Mouse (Mus musculus) lung, embryonic 14.5 days (tissue): ENCODE measurements at regions not wholly inside any gene's neighbourhood (a gene's known extent, or its start where the extent isn't known, plus 50 kb on each side); places are given as distances from the start of the nearest gene placed in this dataset.

Experiments used
- ATAC-seq: fragments of 200-750 bp; cut with Nextera tagmentation; 2 replicates; pipeline ENCODE4 v1.8.0; 2017; ENCODE audit warnings: mild to moderate bottlenecking, moderate TSS enrichment, moderate library complexity; ENCODE audit not compliant: insufficient read depth
- DNase-seq: peaks from one replicate; pipeline ENCODE4 v3.0.0-alpha.2; 2015
- H3K27ac ChIP-seq: fragments of 300-500 bp; sonication (generic); 2 replicates; pipeline ENCODE4 v1.5.1; 2014; ENCODE audit warnings: low read depth, mild to moderate bottlenecking, moderate library complexity
- H3K27me3 ChIP-seq: fragments of 300-500 bp; sonication (generic); 2 replicates; pipeline ENCODE4 v1.6.1; 2014; ENCODE audit warnings: low read length, control low read depth; ENCODE audit not compliant: insufficient read depth
- H3K36me3 ChIP-seq: fragments of 300-500 bp; sonication (generic); 2 replicates; pipeline ENCODE4 v1.6.1; 2014; ENCODE audit warnings: control low read depth; ENCODE audit not compliant: insufficient read depth
- H3K4me1 ChIP-seq: fragments of 300-500 bp; sonication (generic); 2 replicates; pipeline ENCODE4 v1.6.1; 2014; ENCODE audit warnings: antibody characterized with exemption, control low read depth; ENCODE audit not compliant: insufficient read depth
- H3K4me2 ChIP-seq: fragments of 300-500 bp; sonication (generic); 2 replicates; pipeline ENCODE4 v1.6.1; 2014; ENCODE audit warnings: mild to moderate bottlenecking
- H3K4me3 ChIP-seq: fragments of 300-500 bp; sonication (generic); 2 replicates; pipeline ENCODE4 v1.5.1; 2014; ENCODE audit warnings: low read depth, low read length
- H3K9ac ChIP-seq: fragments of 300-500 bp; sonication (generic); 2 replicates; pipeline ENCODE4 v1.6.1; 2014
- H3K9me3 ChIP-seq: fragments of 300-500 bp; sonication (generic); 2 replicates; pipeline ENCODE4 v1.6.1; 2016; ENCODE audit warnings: low read depth, low read length, control low read depth
- CTCF ChIP-seq: IDR thresholded peaks from 2 replicates; pipeline ENCODE4 v1.5.1; 2016; ENCODE audit warnings: antibody characterized with exemption, low read depth
- WGBS: fragments of 180-500 bp; shearing (Covaris S2); extraction: QIAGEN DNeasy Blood & Tissue Kit; methylation state at CpG from one replicate; pipeline ENCODE4 v1.1.7; 2014; 5-methylcytosine and 5-hydroxymethylcytosine counted together

- H3K36me3 ChIP-seq, result no peaks in the 10 kb centered on the region
- 94% methylated on average over 7 of the region's 7 CpGs for WGBS
- no peak overlapping the region for H3K4me2 ChIP-seq
- H3K9ac ChIP-seq, result no peak overlapping the region
- no peaks in the 10 kb centered on the region for H3K9me3 ChIP-seq
- no peak overlapping the region for H3K4me3 ChIP-seq
- H3K4me1 ChIP-seq, result 0 out of 2 replicates have a peak, but pooled peaks cover 2% of the 10 kb centered on the region
- ATAC-seq (no peak), DNase-seq (no peak)
- TF ChIP-seq CTCF, result no peak
- H3K27me3 ChIP-seq, result no peaks in the 10 kb centered on the region
- no peak overlapping the region for H3K27ac ChIP-seq
Measured at GRCm38 (mm10) chr14:54159816-54160215, 94.1 kb downstream of the Dad1 start.

- Histone ChIP-seq H3K9me3 (no peaks in the 10 kb centered on the region), H3K36me3 (no peaks in the 10 kb centered on the region), H3K4me1 (0 out of 2 replicates have a peak, but pooled peaks cover 2% of the 10 kb centered on the region), H3K27ac (no peak overlapping the region), H3K27me3 (no peaks in the 10 kb centered on the region), H3K4me2 (no peak overlapping the region), H3K9ac (no peak overlapping the region), H3K4me3 (no peak overlapping the region)
- DNase-seq (no peak), ATAC-seq (no peak)
- WGBS, result 64% methylated on average over 9 of the region's 9 CpGs
- TF ChIP-seq CTCF, result no peak
Measured at GRCm38 (mm10) chr14:54158214-54158965, 95.5 kb downstream of the Dad1 start.

GRCm38 (mm10) chr14:54156536-54156935, 97.4 kb downstream of the Dad1 start:
- peaks cover 7% of the 10 kb centered on the region; the same call in 1 of the 2 replicates for H3K4me1 ChIP-seq
- no peak overlapping the region for H3K9ac ChIP-seq
- H3K36me3 ChIP-seq, result no peaks in the 10 kb centered on the region
- DNase-seq (no peak), ATAC-seq (no peak)
- no peak overlapping the region for H3K4me3 ChIP-seq
- no peak overlapping the region for H3K27ac ChIP-seq
- TF ChIP-seq CTCF, result no peak
- H3K4me2 ChIP-seq, result no peak overlapping the region
- no peaks in the 10 kb centered on the region for H3K9me3 ChIP-seq
- 84% methylated on average over 6 of the region's 6 CpGs for WGBS
- H3K27me3 ChIP-seq, result no peaks in the 10 kb centered on the region

GRCm38 (mm10) chr14:54152485-54153235, 101.2 kb downstream of the Dad1 start:
- H3K36me3 ChIP-seq, result no peaks in the 10 kb centered on the region
- peak; percentile 82 for TF ChIP-seq CTCF
- no peak overlapping the region for H3K4me3 ChIP-seq
- no peak overlapping the region for H3K27ac ChIP-seq
- 39% methylated on average over 6 of the region's 6 CpGs for WGBS
- DNase-seq (peak; percentile 88), ATAC-seq (peak; percentile 49)
- no peaks in the 10 kb centered on the region for H3K9me3 ChIP-seq
- H3K27me3 ChIP-seq, result no peaks in the 10 kb centered on the region
- H3K4me2 ChIP-seq, result no peak overlapping the region
- peaks cover 7% of the 10 kb centered on the region; the same call in 1 of the 2 replicates for H3K4me1 ChIP-seq
- H3K9ac ChIP-seq, result no peak overlapping the region

GRCm38 (mm10) chr14:54151921-54152320, 102.0 kb downstream of the Dad1 start:
- TF ChIP-seq CTCF, result no peak
- Histone ChIP-seq H3K36me3 (no peaks in the 10 kb centered on the region), H3K9me3 (no peaks in the 10 kb centered on the region), H3K27me3 (no peaks in the 10 kb centered on the region), H3K4me2 (no peak overlapping the region), H3K27ac (no peak overlapping the region), H3K4me3 (no peak overlapping the region), H3K9ac (no peak overlapping the region), H3K4me1 (peaks cover 7% of the 10 kb centered on the region; the same call in 1 of the 2 replicates)
- no peak for ATAC-seq
- WGBS, result 82% methylated on average over 2 of the region's 2 CpGs
- DNase-seq, result no peak

- Histone ChIP-seq H3K9ac (no peak overlapping the region), H3K4me2 (no peak overlapping the region), H3K27me3 (no peaks in the 10 kb centered on the region), H3K36me3 (no peaks in the 10 kb centered on the region), H3K4me1 (peaks cover 7% of the 10 kb centered on the region; the same call in 1 of the 2 replicates), H3K4me3 (no peak overlapping the region), H3K9me3 (no peaks in the 10 kb centered on the region), H3K27ac (no peak overlapping the region)
- TF ChIP-seq CTCF, result no peak
- ATAC-seq (no peak), DNase-seq (no peak)
- 86% methylated on average over 3 of the region's 3 CpGs for WGBS
Measured at GRCm38 (mm10) chr14:54151272-54151671, 102.6 kb downstream of the Dad1 start.

- 86% methylated on average over 5 of the region's 5 CpGs for WGBS
Measured at GRCm38 (mm10) chr14:54150221-54150620, 103.7 kb downstream of the Dad1 start.

More at GRCm38 (mm10) chr14:54150221-54150620, 103.7 kb downstream of the Dad1 start:
- Histone ChIP-seq H3K36me3 (no peaks in the 10 kb centered on the region), H3K4me3 (no peak overlapping the region), H3K9me3 (no peaks in the 10 kb centered on the region), H3K4me1 (peaks cover 7% of the 10 kb centered on the region; the same call in 1 of the 2 replicates), H3K27me3 (no peaks in the 10 kb centered on the region), H3K27ac (no peak overlapping the region), H3K4me2 (no peak overlapping the region), H3K9ac (no peak overlapping the region)
- ATAC-seq, result no peak
- no peak for TF ChIP-seq CTCF
- no peak for DNase-seq
